15 mouse cellular contexts compared by ENCODE assay signal in genomic region chr5:128711847-128712246, GRCm38 (mm10). TPM values are rescaled to one million over a fixed set of nuclear protein-coding genes. Genes with fewer than 3 reads are reported as not detected.
A peak's percentile ranks its signal among the peaks of the same experiment; 100 is the strongest.
DNase-seq lines count a peak whose midpoint lies in the region; TF ChIP-seq lines count a peak whose summit lies in the region.
"Had no signal": no experiment of that assay in that cellular context is flagged by ENCODE, and none has a peak within 500 bp of the region (broad histone marks: within the 10 kb centered on the region; RNA-seq: fewer than 3 reads in every experiment).

No protein-coding gene starts in this region.

- no peaks in the 10 kb centered on the region; the same call in 1 of the 2 replicates for H3K27me3 ChIP-seq in cerebellum, adult 2 months (ENCODE audit: control insufficient read depth, insufficient read depth, low read length)
- H3K27me3 ChIP-seq: neural tube, embryonic 12.5 days had no signal

- TF ChIP-seq CTCF in cerebellum, adult 2 months (IDR thresholded peaks at IDR 0.05; ENCODE audit: borderline replicate concordance, insufficient read depth, low read depth, low read length) = no peak

- no peak for TF ChIP-seq POLR2A in cerebellum, adult 2 months (IDR thresholded peaks at IDR 0.05; ENCODE audit: borderline replicate concordance, insufficient read depth, low read length)

- peak; percentile 55 for DNase-seq in embryo, embryonic 10 days (ENCODE audit: low spot score)
- no peak for DNase-seq in embryo, embryonic 9.5 days (ENCODE audit: extremely low spot score)
- DNase-seq in left cerebral cortex, postnatal 14 days (ENCODE audit: low spot score in 2 of 2) = peak; percentile 62 to 68
- DNase-seq in left cerebral cortex, postnatal 36 days (ENCODE audit: low spot score in 2 of 2) = no peak
- DNase-seq in thymus, postnatal 14 days = peak; percentile 18
- DNase-seq in thymus, postnatal 10 days (ENCODE audit: low spot score in 2 of 2) = no peak
- no peak for DNase-seq in ovary, adult 18-20 months (ENCODE audit: low spot score)
- DNase-seq in cerebellum, adult 2 months = no peak
- DNase-seq: cerebellum, adult 9-10 months; gastrocnemius, postnatal 10 days had no signal

- no peak overlapping the region for H3K4me3 ChIP-seq in cerebellum, adult 2 months (replicated peaks; ENCODE audit: insufficient read depth, low read depth, low read length)
- H3K4me3 ChIP-seq: erythroblast, embryonic 14.5 days; neural tube, embryonic 12.5 days had no signal

- no peak overlapping the region for H3K27ac ChIP-seq in cerebellum, adult 2 months (ENCODE audit: insufficient read depth, low read length)
- H3K27ac ChIP-seq: neural tube, embryonic 12.5 days had no signal

- H3K4me1 ChIP-seq in cerebellum, adult 2 months (ENCODE audit: control insufficient read depth, insufficient read depth, low read length) = no peaks in the 10 kb centered on the region
- H3K4me1 ChIP-seq: neural tube, embryonic 12.5 days had no signal

- 88% methylated on average over 6 of the region's 6 CpGs for WGBS in cerebellum, adult 2 months

- intact Hi-C loops in left cerebral cortex, postnatal 14 days (cut with DNase I) = loop anchor here (5.0 kb wide), 1 partner anchor 190 kb away; no protein-coding TSS in a partner anchor
- intact Hi-C loops in left cerebral cortex, postnatal 36 days (cut with DNase I) = loop anchor here (5.0 kb wide), 1 partner anchor 190 kb away; no protein-coding TSS in a partner anchor

RNA-seq across cellular contexts. Expression of gene Piwil1, which starts 9.5 kb away (rescaled TPM):
- under 1 TPM in 1 of 2 experiments, not detected in 1; 0.13 TPM for total RNA-seq in left cerebral cortex, postnatal 14 days (2021)
- total RNA-seq in left cerebral cortex, postnatal 36 days (2021) = under 1 TPM in 1 of 2 experiments, not detected in 1; 0.17 TPM
- 0.08 and 0.15 TPM in 2 replicates for polyA plus RNA-seq in cerebellum, adult 2 months (2012; rRNA removed)
- polyA plus RNA-seq: C2C12; erythroblast, embryonic 14.5 days; heart, embryonic 16.5 days; small intestine, adult 2 months had no signal

Comparison
In these comparisons a context has a peak if more than half of its experiments do, and no peak if none do; other contexts are left out.
1. DNase-seq: peak in embryo, embryonic 10 days (single experiment), left cerebral cortex, postnatal 14 days (2 of 2) and thymus, postnatal 14 days (single experiment); none in embryo, embryonic 9.5 days (single experiment), left cerebral cortex, postnatal 36 days (0 of 2), thymus, postnatal 10 days (0 of 2), ovary, adult 18-20 months (single experiment) and cerebellum, adult 2 months (0 of 2).